Mouse (Mus musculus) right cerebral cortex, postnatal 36 days (tissue): Measurements from ENCODE around the gene Extl2.

Experiments used
- DNase-seq, 2 experiments: peaks; one replicate each; pipeline ENCODE4 v3.0.0; 2022; ENCODE audit warnings: low spot score in 2 of 2, mixed read lengths in 1 of 2

Gene Extl2

DNA sequence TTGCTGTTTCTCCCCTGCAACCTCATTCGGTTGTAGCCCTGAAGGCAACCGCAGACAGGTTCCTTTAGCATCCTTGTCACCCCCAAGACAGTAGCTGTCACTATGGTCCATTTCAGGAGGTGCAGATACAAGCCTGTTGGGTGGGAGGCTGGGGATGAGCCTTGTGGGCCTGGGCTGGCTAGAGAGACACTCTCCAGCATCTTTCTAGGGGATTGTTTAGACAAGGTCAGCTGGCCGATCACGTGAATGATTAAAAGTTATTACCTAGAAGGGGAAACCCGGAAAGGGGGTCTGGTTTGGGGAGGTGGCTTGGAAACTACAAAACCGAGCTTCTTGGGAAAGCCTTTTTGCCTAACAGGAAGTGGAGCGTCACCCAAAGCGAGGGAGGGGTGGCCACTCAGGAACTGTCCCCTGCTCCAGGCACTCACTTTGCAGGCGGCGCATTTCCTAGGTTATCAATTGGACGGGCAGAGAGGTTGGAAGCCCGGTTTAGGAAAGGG lies 729 bp downstream of the Extl2 start:
- DNase-seq: peak; percentile 75 to 83

- DNase-seq: no peak
Measured at GRCm38 (mm10) chr3:116009622-116010344, 2.5 kb downstream of the Extl2 start.

DNA sequence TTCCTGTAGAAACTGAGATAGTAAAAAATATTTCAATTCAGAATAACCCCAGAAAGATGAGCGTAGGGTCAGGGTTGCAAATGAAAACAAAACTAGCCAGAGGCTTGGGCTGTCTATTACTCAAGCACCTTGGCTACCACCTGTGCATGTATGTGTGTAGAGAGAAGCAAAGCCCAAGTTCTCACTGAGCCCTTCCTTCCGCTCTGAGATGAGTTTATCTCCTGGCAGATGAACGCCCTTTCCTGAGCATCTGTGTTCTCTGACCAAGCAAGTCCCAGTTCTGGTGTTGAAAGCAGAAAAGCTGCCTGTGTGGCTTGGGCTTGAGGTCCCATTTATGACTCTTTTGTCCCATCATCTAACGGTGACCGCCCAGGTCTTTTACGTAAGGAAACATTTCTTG lies 7.6 kb downstream of the Extl2 start:
- DNase-seq: no peak

- no peak for DNase-seq
Measured at GRCm38 (mm10) chr3:116016116-116016515, 8.9 kb downstream of the Extl2 start.

DNA sequence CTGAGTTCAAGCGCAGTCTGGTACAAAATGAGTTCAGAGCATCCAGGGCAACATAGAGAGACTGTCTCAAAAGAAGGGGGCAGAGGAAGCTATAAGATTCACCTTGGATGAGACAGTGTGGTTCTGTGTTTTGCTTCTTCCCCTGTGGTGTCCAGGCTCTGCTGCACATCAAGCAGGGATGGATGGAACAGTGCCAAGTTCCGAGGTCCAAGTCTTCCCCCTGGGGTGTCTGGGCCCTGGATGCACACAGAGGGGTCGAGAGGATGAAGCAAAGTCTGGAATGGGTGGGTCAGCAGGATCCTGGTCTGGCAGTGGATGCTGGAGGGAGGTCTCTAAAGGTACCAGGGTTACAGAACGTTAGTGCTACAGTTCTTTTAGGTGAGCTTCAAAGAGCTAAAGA lies 11.3 kb downstream of the Extl2 start:
- no peak for DNase-seq

GRCm38 (mm10) chr3:116019136-116019535 lies 11.9 kb downstream of the Extl2 start:
- no peak for DNase-seq

DNA sequence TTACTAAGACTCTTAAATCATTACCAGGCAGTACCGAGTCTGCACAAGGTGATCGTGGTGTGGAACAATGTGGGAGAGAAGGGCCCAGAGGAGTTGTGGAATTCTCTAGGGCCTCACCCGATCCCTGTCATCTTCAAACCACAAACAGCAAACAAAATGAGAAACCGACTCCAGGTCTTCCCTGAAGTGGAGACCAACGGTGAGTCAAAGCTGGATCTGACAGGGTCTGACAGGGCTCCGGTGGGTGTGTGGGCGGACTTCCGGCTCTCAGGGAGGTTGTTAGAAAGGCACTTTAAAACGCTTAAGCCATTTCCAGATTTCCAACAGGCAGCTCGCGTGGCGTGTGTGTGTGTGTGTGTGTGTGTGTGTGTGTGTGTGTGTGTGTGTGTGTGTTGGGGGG lies 17.0 kb downstream of the Extl2 start:
- DNase-seq: no peak

- no peak for DNase-seq
Measured at GRCm38 (mm10) chr3:116024669-116025068, 17.4 kb downstream of the Extl2 start.

GRCm38 (mm10) chr3:116025701-116026100 lies 18.4 kb downstream of the Extl2 start:
- no peak for DNase-seq

DNA sequence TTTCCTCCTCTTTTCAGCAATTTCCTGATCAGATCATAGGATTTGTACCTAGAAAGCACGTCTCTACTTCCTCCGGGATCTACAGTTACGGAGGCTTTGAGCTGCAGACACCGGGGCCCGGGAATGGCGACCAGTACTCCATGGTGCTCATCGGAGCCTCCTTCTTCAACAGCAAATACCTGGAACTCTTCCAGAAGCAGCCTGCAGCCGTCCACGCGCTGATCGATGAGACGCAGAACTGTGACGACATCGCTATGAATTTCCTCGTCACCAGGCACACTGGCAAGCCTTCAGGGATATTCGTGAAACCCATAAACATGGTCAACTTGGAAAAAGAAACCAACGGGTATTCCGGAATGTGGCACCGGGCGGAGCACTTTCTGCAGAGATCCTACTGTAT lies 19.7 kb downstream of the Extl2 start:
- DNase-seq: no peak

GRCm38 (mm10) chr3:116030152-116030788 lies 23.0 kb downstream of the Extl2 start:
- no peak for DNase-seq

DNA sequence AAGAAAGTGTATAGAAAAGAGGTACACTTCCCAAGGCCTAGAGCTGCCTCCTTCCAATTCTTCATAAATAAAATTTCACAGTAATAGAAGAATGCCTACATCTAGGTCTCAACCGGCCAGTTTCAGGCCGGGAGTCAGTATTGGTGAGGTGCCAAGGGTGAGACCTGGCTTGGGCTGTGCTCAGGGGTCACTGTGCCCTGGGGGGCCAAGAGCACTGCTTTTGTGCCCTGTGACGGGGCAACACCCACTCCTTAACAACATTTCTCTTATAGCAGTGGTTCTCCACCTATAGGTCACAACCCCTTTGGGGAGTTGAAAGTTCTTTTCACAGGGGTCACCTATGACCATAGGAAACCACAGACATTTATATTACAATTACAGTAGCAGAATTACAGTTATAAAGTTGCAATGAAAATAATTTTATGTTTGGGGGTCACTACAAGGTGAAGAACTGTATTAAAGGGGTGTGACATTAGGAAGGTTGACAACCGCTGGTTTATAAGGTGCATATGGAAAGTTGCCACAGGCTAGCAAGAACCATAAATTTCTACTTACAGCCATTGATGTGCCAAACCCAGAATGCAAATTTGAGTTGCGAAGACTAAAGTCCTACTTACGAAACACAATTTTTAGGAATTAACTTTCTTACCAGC lies 26.1 kb downstream of the Extl2 start:
- no peak for DNase-seq

- DNase-seq: no peak
Measured at GRCm38 (mm10) chr3:116033871-116034222, 26.6 kb downstream of the Extl2 start.

DNA sequence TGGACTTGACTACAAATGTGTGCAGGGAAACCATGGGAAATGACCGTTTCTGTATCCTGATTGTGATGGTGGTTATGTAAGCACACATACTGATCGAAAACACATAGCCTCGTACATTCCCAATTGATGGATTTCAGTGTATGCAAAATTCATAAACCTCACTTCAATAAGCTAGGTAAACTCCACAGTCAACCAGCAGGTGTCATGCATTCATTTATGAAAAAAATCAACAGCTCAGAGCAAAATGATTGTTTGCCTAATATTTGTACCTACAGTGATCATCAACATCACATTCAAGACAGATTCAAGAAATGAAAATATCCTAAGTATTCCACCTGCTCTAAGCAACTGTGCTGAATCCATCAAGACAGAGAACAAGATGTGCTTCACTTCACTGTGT lies 33.5 kb downstream of the Extl2 start:
- no peak for DNase-seq

DNA sequence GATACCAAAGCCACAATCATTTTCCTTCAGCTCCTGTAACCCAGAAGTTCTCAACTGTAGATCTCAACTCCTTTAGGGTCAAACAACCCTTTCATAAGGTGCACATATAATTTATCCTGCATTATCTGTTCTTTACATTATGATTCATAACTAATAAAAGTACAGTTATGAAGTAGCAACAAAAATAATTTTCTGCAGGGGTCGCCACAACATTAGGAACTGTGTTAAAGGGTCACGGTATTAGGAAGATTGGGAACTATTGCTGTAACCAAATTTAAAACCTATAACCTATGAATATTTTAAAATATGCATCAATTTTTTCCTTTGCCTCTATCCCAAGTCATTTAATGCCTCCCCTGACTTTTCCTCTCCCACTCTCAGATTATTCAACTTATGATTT lies 38.7 kb downstream of the Extl2 start:
- DNase-seq: no peak

DNA sequence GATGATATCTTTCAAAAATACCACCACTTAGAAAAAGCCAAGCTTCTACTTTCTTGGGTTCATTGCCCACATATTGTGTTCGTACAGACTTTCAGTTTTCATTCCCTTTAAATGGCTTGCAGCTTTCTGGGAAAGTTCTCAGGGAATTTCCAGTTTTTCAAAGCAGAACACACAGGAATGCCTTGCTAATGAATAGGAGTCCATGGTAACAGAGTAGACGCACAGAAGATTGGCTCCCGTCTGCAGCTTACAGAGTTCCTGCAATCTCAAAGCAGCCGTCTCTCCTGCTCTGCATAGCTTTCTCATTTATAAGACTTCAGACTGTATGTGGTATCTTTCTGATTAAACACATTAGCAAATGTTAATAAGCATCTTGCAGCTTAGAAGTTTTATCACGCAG lies 39.8 kb downstream of the Extl2 start:
- no peak for DNase-seq

DNA sequence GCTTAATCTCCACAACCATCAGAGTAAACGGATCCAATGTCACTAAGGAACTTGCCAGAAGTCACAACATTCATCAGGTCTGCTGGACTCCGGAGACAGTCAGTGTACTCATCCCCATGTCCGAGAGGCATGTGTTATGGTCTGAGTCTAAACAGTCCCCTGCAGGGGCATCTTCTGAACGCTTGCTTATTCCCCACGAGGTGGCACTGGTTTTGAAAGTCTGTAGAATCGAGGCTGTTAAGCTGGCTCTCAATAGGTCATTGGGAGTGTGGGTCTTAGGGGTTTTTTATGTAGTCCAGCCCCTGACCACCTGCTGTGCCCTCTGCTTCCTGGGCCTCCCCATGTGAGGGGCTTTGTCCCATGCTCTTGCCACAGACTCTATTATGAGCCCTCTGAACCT lies 49.8 kb downstream of the Extl2 start:
- no peak for DNase-seq

DNA sequence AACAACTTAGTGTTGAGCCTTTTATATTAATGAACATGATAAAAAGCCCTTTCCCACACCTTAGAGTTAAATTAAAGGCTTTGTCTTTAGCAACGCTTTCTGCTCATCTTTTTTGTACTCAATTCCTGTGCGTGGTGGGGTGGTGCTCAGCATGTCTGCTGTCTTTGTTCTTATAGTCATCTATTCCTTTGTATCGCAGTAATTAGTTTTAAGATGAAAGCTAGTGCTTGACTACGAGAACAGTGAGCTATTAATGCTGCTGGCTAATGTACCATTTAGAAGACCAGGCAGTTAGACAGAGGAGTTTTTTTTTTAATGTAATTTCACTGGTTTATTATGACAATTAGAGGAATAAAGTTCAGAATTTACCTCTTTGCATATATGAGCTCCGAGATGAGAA lies 53.1 kb downstream of the Extl2 start:
- DNase-seq: no peak

DNA sequence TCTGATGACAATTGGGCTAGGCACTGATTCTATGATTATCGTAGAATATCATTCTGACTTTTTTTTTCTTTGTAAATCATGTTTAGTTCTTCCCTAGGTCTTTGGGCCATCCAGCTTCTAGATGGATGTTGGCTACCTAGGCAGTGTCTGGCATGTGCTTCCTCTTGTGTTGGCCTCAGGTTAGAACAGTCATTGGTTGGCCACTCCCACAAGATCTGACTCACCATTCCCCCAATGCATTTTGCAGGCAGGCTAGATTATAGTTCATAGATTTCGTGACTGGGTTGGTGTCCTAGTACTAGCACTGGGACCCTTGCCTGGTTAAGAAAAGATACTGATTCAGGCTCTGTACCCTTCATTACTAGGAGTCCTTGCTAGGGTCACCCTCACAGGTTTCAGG lies 54.9 kb downstream of the Extl2 start:
- no peak for DNase-seq

DNA sequence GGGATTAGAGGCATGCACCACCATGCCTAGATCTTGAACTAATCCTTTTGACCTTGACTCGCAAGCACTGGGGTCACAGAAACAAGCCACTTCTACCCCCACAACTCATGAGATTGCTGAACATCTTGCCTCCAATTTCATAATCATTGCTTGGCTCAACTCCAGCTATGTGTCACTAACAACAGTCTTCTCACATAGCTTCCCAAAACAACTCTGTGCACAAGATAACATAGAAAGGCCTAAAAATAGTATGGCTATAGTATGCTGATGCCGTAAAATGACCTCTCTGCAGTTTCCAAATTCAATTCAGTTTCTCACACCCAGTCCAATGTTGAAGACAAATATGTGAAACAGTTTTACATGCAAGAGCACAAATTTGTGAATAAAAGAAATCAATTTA lies 65.3 kb downstream of the Extl2 start:
- no peak for DNase-seq

DNA sequence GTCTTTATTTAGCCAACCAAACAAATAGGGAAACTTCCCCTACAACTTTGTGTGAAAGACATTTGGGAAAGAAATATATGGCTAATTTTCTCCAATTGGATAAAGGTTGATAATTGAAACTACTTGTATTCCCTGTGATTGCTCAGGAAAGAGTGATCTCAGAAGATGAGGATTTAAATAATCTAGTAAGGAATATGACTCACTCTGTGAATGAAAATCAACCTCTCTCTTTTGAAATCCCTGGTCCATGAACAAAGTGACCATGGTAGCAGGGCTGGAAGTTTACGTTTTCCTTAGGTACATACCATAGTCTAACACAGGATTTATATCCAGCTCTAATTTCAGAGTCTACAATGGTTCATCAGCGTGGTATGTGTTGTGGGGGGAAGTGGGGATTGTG lies 69.5 kb downstream of the Extl2 start:
- DNase-seq: no peak

- DNase-seq: no peak
Measured at GRCm38 (mm10) chr3:116078490-116078889, 71.2 kb downstream of the Extl2 start.
